Comparison of ENCODE assay signal across 8 mouse cellular contexts in genomic region chr19:17136677-17137460, GRCm38 (mm10).
A peak's percentile ranks its signal among the peaks of the same experiment; 100 is the strongest.
DNase-seq lines count a peak whose midpoint lies in the region; ATAC-seq and TF ChIP-seq lines count a peak whose summit lies in the region.

No protein-coding gene starts in this region.

- H3ac ChIP-seq in C2C12 (ENCODE audit: control insufficient read depth, insufficient read length, low read depth): no peak overlapping the region

- 13% methylated on average over 21 of the region's 21 CpGs for WGBS in forebrain, embryonic 10.5 days
- 10% methylated on average over 21 of the region's 21 CpGs for WGBS in hindbrain, embryonic 15.5 days
- 11% methylated on average over 21 of the region's 21 CpGs for WGBS in midbrain, embryonic 13.5 days

- peaks cover 6% of the 10 kb centered on the region for H3K79me2 ChIP-seq in C2C12 (ENCODE audit: control insufficient read depth, insufficient read depth)

- peaks cover 19% of the 10 kb centered on the region for H3K4me1 ChIP-seq in forebrain, embryonic 10.5 days
- H3K4me1 ChIP-seq in hindbrain, embryonic 15.5 days (replicated peaks): peaks cover 5% of the 10 kb centered on the region
- H3K4me1 ChIP-seq in midbrain, embryonic 13.5 days (replicated peaks): 0 out of 2 replicates have a peak, but pooled peaks cover 7% of the 10 kb centered on the region

- peak overlapping the region; percentile 55 for H3K9ac ChIP-seq in hindbrain, embryonic 15.5 days
- peak overlapping the region; percentile 69 for H3K9ac ChIP-seq in midbrain, embryonic 13.5 days (replicated peaks)

- peak overlapping the region; percentile 75 for H3K27ac ChIP-seq in forebrain, embryonic 10.5 days
- H3K27ac ChIP-seq in hindbrain, embryonic 15.5 days (replicated peaks): peak overlapping the region; percentile 54
- H3K27ac ChIP-seq in midbrain, embryonic 13.5 days: no peak overlapping the region

- H3K4me2 ChIP-seq in hindbrain, embryonic 15.5 days: peak overlapping the region; percentile 71
- H3K4me2 ChIP-seq in midbrain, embryonic 13.5 days (replicated peaks): peak overlapping the region; percentile 68

- no peak overlapping the region for H3K4me3 ChIP-seq in C2C12 (ENCODE audit: insufficient read depth, poor library complexity, severe bottlenecking)
- H3K4me3 ChIP-seq in forebrain, embryonic 10.5 days: peak overlapping the region; percentile 61
- H3K4me3 ChIP-seq in hindbrain, embryonic 15.5 days: peak overlapping the region; percentile 54
- peak overlapping the region; percentile 53 for H3K4me3 ChIP-seq in midbrain, embryonic 13.5 days (replicated peaks)

- peak; percentile 97 for DNase-seq in brain, adult 2 months (ENCODE audit: low read depth, low spot score)
- DNase-seq in forebrain, embryonic 10.5 days (ENCODE audit: extremely low spot score, low spot score): peak; percentile 51
- DNase-seq in left cerebral cortex, adult 11 months (ENCODE audit: low spot score): peak; percentile 81
- peak; percentile 42 for DNase-seq in testis, postnatal 10 days (ENCODE audit: low spot score)
- DNase-seq in thymus, postnatal 10 days (ENCODE audit: low spot score in 2 of 2): no peak

- no peaks in the 10 kb centered on the region for H3K9me3 ChIP-seq in forebrain, embryonic 10.5 days
- H3K9me3 ChIP-seq in hindbrain, embryonic 15.5 days: no peaks in the 10 kb centered on the region
- H3K9me3 ChIP-seq in midbrain, embryonic 13.5 days: no peaks in the 10 kb centered on the region

- peaks cover 10% of the 10 kb centered on the region for H3K36me3 ChIP-seq in C2C12 (ENCODE audit: control insufficient read depth, insufficient read depth)
- no peaks in the 10 kb centered on the region for H3K36me3 ChIP-seq in forebrain, embryonic 10.5 days (replicated peaks)
- H3K36me3 ChIP-seq in hindbrain, embryonic 15.5 days: no peaks in the 10 kb centered on the region
- no peaks in the 10 kb centered on the region for H3K36me3 ChIP-seq in midbrain, embryonic 13.5 days

- no peak for TF ChIP-seq CTCF in C2C12 (IDR thresholded peaks at IDR 0.05; ENCODE audit: control insufficient read depth, insufficient read depth, insufficient read length)

- peak; percentile 94 for ATAC-seq in hindbrain, embryonic 15.5 days (ENCODE audit: low FRiP score, low read depth)
- ATAC-seq in midbrain, embryonic 13.5 days: peak; percentile 94

- no peaks in the 10 kb centered on the region for H3K79me3 ChIP-seq in C2C12 (ENCODE audit: low read depth)

- no peaks in the 10 kb centered on the region for H3K27me3 ChIP-seq in C2C12 (ENCODE audit: control insufficient read depth, insufficient read depth, insufficient read length)
- H3K27me3 ChIP-seq in forebrain, embryonic 10.5 days (ENCODE audit: poor library complexity, severe bottlenecking): peaks cover 23% of the 10 kb centered on the region
- H3K27me3 ChIP-seq in hindbrain, embryonic 15.5 days: no peaks in the 10 kb centered on the region
- peaks cover 3% of the 10 kb centered on the region; the same call in 1 of the 2 replicates for H3K27me3 ChIP-seq in midbrain, embryonic 13.5 days

TF ChIP-seq in C2C12, 6 proteins besides CTCF, POLR2A, EP300 and RAD21:
- TF ChIP-seq FOSL1 (IDR thresholded peaks at IDR 0.05; ENCODE audit: insufficient read depth, low read length, poor library complexity, severe bottlenecking): no peak
- TF ChIP-seq USF1 (IDR thresholded peaks at IDR 0.05; ENCODE audit: low read depth): peak; percentile 23
- no peak for TF ChIP-seq MYOG (IDR thresholded peaks at IDR 0.05; ENCODE audit: control insufficient read depth, extremely low read depth, insufficient read length)

Comparison
In these comparisons a context has a peak if more than half of its experiments do, and no peak if none do; other contexts are left out.
1. DNase-seq: peak in brain, adult 2 months (single experiment), forebrain, embryonic 10.5 days (single experiment), left cerebral cortex, adult 11 months (single experiment) and testis, postnatal 10 days (single experiment); none in thymus, postnatal 10 days (0 of 2).